Mouse (Mus musculus): ENCODE measurements around the gene Rnf10. TPM values are rescaled to one million over a fixed set of nuclear protein-coding genes. Genes with fewer than 3 reads are reported as not detected.

Rnf10 gene
- polyA plus RNA-seq, 2 experiments: 60.2 to 97.0 TPM

- no peak for ATAC-seq (ENCODE audit: insufficient read depth)
- no peak overlapping the region for H3K27ac ChIP-seq
- no peak overlapping the region for H3K9ac ChIP-seq (replicated peaks)
- H3K4me2 ChIP-seq (ENCODE audit: low read depth): no peak overlapping the region
- H3K4me1 ChIP-seq (replicated peaks; ENCODE audit: control insufficient read depth in 2 of 2, insufficient read depth in 2 of 2, low read length in 1 of 2): peaks cover 0 to 6% of the 10 kb centered on the region in 2 experiments; a peak in 2 of 4 replicates
- H3K9me3 ChIP-seq (ENCODE audit: control insufficient read depth, low read length): no peaks in the 10 kb centered on the region
- no peak for DNase-seq (ENCODE audit: low read depth in 3 of 3, low spot score in 3 of 3)
- H3K36me3 ChIP-seq (replicated peaks; ENCODE audit: control insufficient read depth, insufficient read depth, low read depth): no peaks in the 10 kb centered on the region
- TF ChIP-seq CTCF (IDR thresholded peaks at IDR 0.05; ENCODE audit: low read depth) (no peak), EP300 (IDR thresholded peaks at IDR 0.05; ENCODE audit: low read depth) (no peak)
- H3K4me3 ChIP-seq (ENCODE audit: insufficient read depth in 1 of 2, low read depth in 2 of 2, low read length in 2 of 2): no peak overlapping the region
- H3K27me3 ChIP-seq (ENCODE audit: control insufficient read depth, insufficient read depth, low read length): peaks cover 26% of the 10 kb centered on the region
- WGBS (ENCODE audit: insufficient replicate concordance): 58% methylated on average over 5 of the region's 5 CpGs
Observed at GRCm38 (mm10) chr5:115208601-115209000, 64.1 kb downstream of the Rnf10 start.

DNA sequence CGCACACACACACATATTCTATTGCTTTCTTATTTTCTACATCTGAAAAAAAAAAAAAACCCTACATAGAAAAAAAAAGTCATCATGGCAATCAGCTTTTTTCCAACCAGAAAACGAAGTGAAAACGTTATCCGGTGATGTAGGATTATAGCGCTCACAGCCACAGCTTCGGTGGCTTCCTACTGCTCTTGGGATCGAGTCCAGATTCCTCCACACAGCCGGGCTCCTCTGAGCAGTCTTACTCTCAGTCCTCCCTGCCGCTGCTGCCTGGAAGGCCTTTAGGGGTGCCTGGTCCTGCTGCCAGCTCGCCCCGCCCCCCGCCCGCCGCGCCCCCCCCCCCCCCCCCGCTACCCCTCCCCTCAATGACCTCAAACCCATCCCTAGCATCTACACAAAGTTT, 64.8 kb downstream of the Rnf10 start:
- Histone ChIP-seq H3K4me2 (ENCODE audit: low read depth) (no peak overlapping the region), H3K4me1 (replicated peaks; ENCODE audit: control insufficient read depth in 2 of 2, insufficient read depth in 2 of 2, low read length in 1 of 2) (peaks cover 0 to 9% of the 10 kb centered on the region in 2 experiments; a peak in 2 of 4 replicates), H3K9me3 (ENCODE audit: control insufficient read depth, low read length) (no peaks in the 10 kb centered on the region), H3K4me3 (ENCODE audit: insufficient read depth in 1 of 2, low read depth in 2 of 2, low read length in 2 of 2) (no peak overlapping the region), H3K27me3 (ENCODE audit: control insufficient read depth, insufficient read depth, low read length) (peaks cover 33% of the 10 kb centered on the region), H3K36me3 (replicated peaks; ENCODE audit: control insufficient read depth, insufficient read depth, low read depth) (no peaks in the 10 kb centered on the region), H3K9ac (replicated peaks) (no peak overlapping the region), H3K27ac (no peak overlapping the region)
- DNase-seq (ENCODE audit: low read depth in 3 of 3, low spot score in 3 of 3) (no peak), ATAC-seq (ENCODE audit: insufficient read depth) (no peak)
- WGBS (ENCODE audit: insufficient replicate concordance): 25% methylated on average over 10 of the region's 16 CpGs
- TF ChIP-seq CTCF (IDR thresholded peaks at IDR 0.05; ENCODE audit: low read depth): no peak

DNA sequence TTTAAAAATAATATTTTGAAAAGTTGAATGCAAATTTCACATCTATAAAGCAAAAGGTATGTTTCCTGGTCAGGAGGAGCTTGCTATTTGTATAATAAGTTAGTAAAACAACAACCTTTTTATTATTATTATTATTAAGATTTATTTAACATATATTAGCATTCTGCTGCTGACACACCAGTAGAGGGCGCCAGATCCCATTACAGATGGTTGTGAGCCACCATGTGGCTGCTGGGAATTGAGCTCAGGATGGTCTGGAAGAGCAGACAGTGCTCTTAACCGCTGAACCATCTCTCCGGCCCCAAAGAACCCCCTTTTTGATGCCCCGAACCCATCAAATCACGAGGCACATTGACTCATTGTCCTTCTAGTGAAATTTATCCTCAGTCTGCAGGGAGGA, 65.5 kb downstream of the Rnf10 start:
- 54% methylated on average over 5 of the region's 5 CpGs for WGBS (ENCODE audit: insufficient replicate concordance)
- DNase-seq (ENCODE audit: low read depth in 3 of 3, low spot score in 3 of 3) (no peak), ATAC-seq (ENCODE audit: insufficient read depth) (no peak)
- Histone ChIP-seq H3K4me3 (ENCODE audit: insufficient read depth in 1 of 2, low read depth in 2 of 2, low read length in 2 of 2) (no peak overlapping the region), H3K27me3 (ENCODE audit: control insufficient read depth, insufficient read depth, low read length) (peaks cover 35% of the 10 kb centered on the region), H3K4me1 (replicated peaks; ENCODE audit: control insufficient read depth in 2 of 2, insufficient read depth in 2 of 2, low read length in 1 of 2) (peaks cover 0 to 9% of the 10 kb centered on the region in 2 experiments; a peak in 2 of 4 replicates), H3K9me3 (ENCODE audit: control insufficient read depth, low read length) (no peaks in the 10 kb centered on the region), H3K9ac (replicated peaks) (no peak overlapping the region), H3K4me2 (ENCODE audit: low read depth) (no peak overlapping the region), H3K36me3 (replicated peaks; ENCODE audit: control insufficient read depth, insufficient read depth, low read depth) (no peaks in the 10 kb centered on the region), H3K27ac (no peak overlapping the region)
- TF ChIP-seq CTCF (IDR thresholded peaks at IDR 0.05; ENCODE audit: low read depth) (peak; percentile 31; the same call in 1 of the 2 replicates), EP300 (IDR thresholded peaks at IDR 0.05; ENCODE audit: low read depth) (no peak)

GRCm38 (mm10) chr5:115204562-115205311, 68.0 kb downstream of the Rnf10 start:
- peaks cover 35% of the 10 kb centered on the region for H3K27me3 ChIP-seq (ENCODE audit: control insufficient read depth, insufficient read depth, low read length)
- no peak overlapping the region for H3K27ac ChIP-seq
- DNase-seq (ENCODE audit: low read depth in 3 of 3, low spot score in 3 of 3) (no peak), ATAC-seq (ENCODE audit: insufficient read depth) (no peak)
- H3K4me2 ChIP-seq (ENCODE audit: low read depth): peak overlapping the region; percentile 37
- H3K4me3 ChIP-seq (ENCODE audit: insufficient read depth in 1 of 2, low read depth in 2 of 2, low read length in 2 of 2): peak overlapping the region in 1 of 2 experiments; percentile 0; a peak in 1 of 4 replicates
- no peaks in the 10 kb centered on the region for H3K36me3 ChIP-seq (replicated peaks; ENCODE audit: control insufficient read depth, insufficient read depth, low read depth)
- no peaks in the 10 kb centered on the region for H3K9me3 ChIP-seq (ENCODE audit: control insufficient read depth, low read length)
- TF ChIP-seq CTCF (IDR thresholded peaks at IDR 0.05; ENCODE audit: low read depth) (no peak), EP300 (IDR thresholded peaks at IDR 0.05; ENCODE audit: low read depth) (no peak)
- no peak overlapping the region for H3K9ac ChIP-seq (replicated peaks)
- WGBS (ENCODE audit: insufficient replicate concordance): 3% methylated on average over 31 of the region's 31 CpGs
- peaks cover 0 to 9% of the 10 kb centered on the region in 2 experiments; a peak in 2 of 4 replicates for H3K4me1 ChIP-seq (replicated peaks; ENCODE audit: control insufficient read depth in 2 of 2, insufficient read depth in 2 of 2, low read length in 1 of 2)

- TF ChIP-seq EP300 (IDR thresholded peaks at IDR 0.05; ENCODE audit: low read depth) (no peak), CTCF (IDR thresholded peaks at IDR 0.05; ENCODE audit: low read depth) (no peak)
- H3K27ac ChIP-seq: no peak overlapping the region
- H3K27me3 ChIP-seq (ENCODE audit: control insufficient read depth, insufficient read depth, low read length): peaks cover 35% of the 10 kb centered on the region
- no peaks in the 10 kb centered on the region for H3K9me3 ChIP-seq (ENCODE audit: control insufficient read depth, low read length)
- H3K4me3 ChIP-seq (ENCODE audit: insufficient read depth in 1 of 2, low read depth in 2 of 2, low read length in 2 of 2): peak overlapping the region in 1 of 2 experiments; percentile 4; a peak in 1 of 4 replicates
- DNase-seq (ENCODE audit: low read depth in 3 of 3, low spot score in 3 of 3) (no peak), ATAC-seq (ENCODE audit: insufficient read depth) (no peak)
- H3K36me3 ChIP-seq (replicated peaks; ENCODE audit: control insufficient read depth, insufficient read depth, low read depth): no peaks in the 10 kb centered on the region
- WGBS (ENCODE audit: insufficient replicate concordance): 6% methylated on average over 23 of the region's 23 CpGs
- H3K4me2 ChIP-seq (ENCODE audit: low read depth): peak overlapping the region; percentile 37
- peaks cover 0 to 9% of the 10 kb centered on the region in 2 experiments; a peak in 2 of 4 replicates for H3K4me1 ChIP-seq (replicated peaks; ENCODE audit: control insufficient read depth in 2 of 2, insufficient read depth in 2 of 2, low read length in 1 of 2)
- H3K9ac ChIP-seq (replicated peaks): no peak overlapping the region
Observed at GRCm38 (mm10) chr5:115203735-115204561, 68.8 kb downstream of the Rnf10 start.

All from liver, embryonic 14.5 days (tissue).